Mouse (Mus musculus) intestine, embryonic 16.5 days (tissue): ENCODE results near the gene Eogt. TPM values are rescaled to one million over a fixed set of nuclear protein-coding genes. Genes with fewer than 3 reads are reported as not detected.

ENCODE experiments used
- ATAC-seq: fragments of 200-750 bp; cut with Nextera tagmentation; 2 replicates; pipeline ENCODE4 v1.8.0; 2017; ENCODE audit warnings: moderate TSS enrichment, moderate library complexity
- H3K27ac ChIP-seq: fragments of 300-500 bp; sonication (generic); 2 replicates; pipeline ENCODE4 v1.5.1; 2014; ENCODE audit warnings: mild to moderate bottlenecking, low read length
- H3K27me3 ChIP-seq: fragments of 300-500 bp; sonication (generic); replicated peaks from 2 replicates; pipeline ENCODE4 v1.6.1; 2014; ENCODE audit warnings: low read length, control low read depth, mixed read lengths; ENCODE audit not compliant: control insufficient read depth, insufficient read depth
- H3K36me3 ChIP-seq: fragments of 300-500 bp; sonication (generic); 2 replicates; pipeline ENCODE4 v1.6.1; 2014; ENCODE audit warnings: low read length, control low read depth; ENCODE audit not compliant: control insufficient read depth, insufficient read depth
- H3K4me1 ChIP-seq: fragments of 300-500 bp; sonication (generic); 2 replicates; pipeline ENCODE4 v1.6.1; 2014; ENCODE audit warnings: low read length, control low read depth, mixed read lengths; ENCODE audit not compliant: control insufficient read depth, insufficient read depth
- H3K4me2 ChIP-seq: fragments of 300-500 bp; sonication (generic); 2 replicates; pipeline ENCODE4 v1.6.1; 2014; ENCODE audit warnings: low read depth, low read length, control low read depth
- H3K4me3 ChIP-seq: fragments of 300-500 bp; sonication (generic); 2 replicates; pipeline ENCODE4 v1.5.1; 2014; ENCODE audit warnings: mild to moderate bottlenecking, low read length
- H3K9ac ChIP-seq: fragments of 300-500 bp; sonication (generic); 2 replicates; pipeline ENCODE4 v1.6.1; 2014; ENCODE audit warnings: low read depth, low read length
- H3K9me3 ChIP-seq: fragments of 300-500 bp; sonication (generic); 2 replicates; pipeline ENCODE4 v1.6.1; 2016; ENCODE audit warnings: low read length, control low read depth; ENCODE audit not compliant: control insufficient read depth
- WGBS: fragments of 180-500 bp; shearing (Covaris S2); extraction: QIAGEN DNeasy Blood & Tissue Kit; methylation state at CpG from one replicate; pipeline ENCODE4 v1.1.7; 2014; 5-methylcytosine and 5-hydroxymethylcytosine counted together
- polyA plus RNA-seq: library from polyadenylated mRNA; unstranded; fragments of >200 nt; fragmentation: Nextera tagmentation; extraction: Ambion mirVana; gene quantifications from 2 replicates; pipeline ENCODE4 v1.2.1, GENCODE M21; 2015

The Eogt gene
- polyA plus RNA-seq, result 6.7 and 7.4 TPM in 2 replicates

DNA sequence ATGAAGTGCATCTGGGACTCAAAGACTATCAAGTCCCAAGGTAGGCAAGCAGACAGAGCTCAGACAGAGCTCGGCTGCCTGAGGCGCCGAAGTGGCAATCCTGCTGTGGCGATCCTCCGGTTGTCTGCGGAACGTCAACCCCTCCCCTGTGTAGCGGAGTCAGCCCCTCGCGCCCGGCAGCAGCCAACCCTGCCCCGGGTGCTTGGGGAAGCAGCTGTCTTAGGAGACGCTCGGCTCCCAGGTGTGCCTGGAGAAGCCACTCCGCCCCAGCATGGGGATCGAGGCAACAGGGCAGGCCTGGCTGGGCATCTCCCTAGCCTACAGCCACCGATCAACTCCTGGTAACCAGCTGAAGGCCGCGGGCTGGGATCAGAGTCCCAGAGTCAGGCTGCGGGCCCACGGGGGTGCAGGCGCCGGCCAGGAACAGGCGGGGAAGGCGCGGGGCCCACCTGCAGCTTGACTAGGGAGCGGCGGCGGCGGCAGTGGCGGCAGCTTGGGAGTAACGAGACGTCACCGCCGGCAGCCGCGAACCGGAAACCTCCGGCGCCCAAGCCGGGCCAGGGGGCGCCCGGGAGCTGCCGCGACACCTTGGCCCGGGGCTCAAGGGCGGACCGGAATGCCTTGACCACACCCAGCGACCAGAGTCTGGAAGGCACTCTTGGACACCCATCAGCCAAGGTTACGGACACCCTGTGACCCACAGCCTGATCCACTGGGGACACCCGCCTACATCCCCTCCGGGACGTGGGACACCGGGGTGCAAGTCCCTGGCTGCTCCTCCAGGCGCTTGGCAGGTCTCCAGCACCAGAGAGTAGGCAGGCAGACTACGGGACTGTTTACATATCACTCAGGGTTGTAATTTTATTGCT lies at the start of gene Eogt:
Gene Eogt (minus strand): TSS at position 800 of the 869 bp plus-strand sequence.
- Histone ChIP-seq H3K27me3 (no peaks in the 10 kb centered on the region), H3K9ac (peak within 1 kb of the TSS; percentile 96), H3K4me1 (peaks cover 19% of the 10 kb centered on the region), H3K4me2 (peak within 1 kb of the TSS; percentile 98), H3K36me3 (no peaks in the 10 kb centered on the region), H3K9me3 (no peaks in the 10 kb centered on the region), H3K27ac (peak within 1 kb of the TSS; percentile 88), H3K4me3 (peak within 1 kb of the TSS; percentile 78)
- under 1% methylated on average over 54 of the region's 56 CpGs for WGBS
- ATAC-seq, result peak; percentile 93

GRCm38 (mm10) chr6:97179367-97179828 lies 30.4 kb upstream of the Eogt start:
- peak; percentile 79 for ATAC-seq
- H3K9ac ChIP-seq, result peak overlapping the region; percentile 97
- H3K27me3 ChIP-seq, result no peaks in the 10 kb centered on the region
- 8% methylated on average over 11 of the region's 11 CpGs for WGBS
- peak overlapping the region; percentile 98 for H3K4me3 ChIP-seq
- peak overlapping the region; percentile 90 for H3K27ac ChIP-seq
- H3K4me1 ChIP-seq, result peaks cover 16% of the 10 kb centered on the region
- 0 out of 2 replicates have a peak, but pooled peaks cover 2% of the 10 kb centered on the region for H3K36me3 ChIP-seq
- peak overlapping the region; percentile 80 for H3K4me2 ChIP-seq
- H3K9me3 ChIP-seq, result no peaks in the 10 kb centered on the region

GRCm38 (mm10) chr6:97178491-97179366 lies 29.7 kb upstream of the Eogt start, which contains the start of gene Tmf1:
Gene Tmf1 (minus strand): TSS chr6:97179122.
- Histone ChIP-seq H3K9me3 (no peaks in the 10 kb centered on the region), H3K27ac (peak within 1 kb of the TSS; percentile 93), H3K9ac (peak within 1 kb of the TSS; percentile 97), H3K4me1 (peaks cover 16% of the 10 kb centered on the region), H3K27me3 (no peaks in the 10 kb centered on the region), H3K4me3 (peak within 1 kb of the TSS; percentile 98), H3K36me3 (0 out of 2 replicates have a peak, but pooled peaks cover 2% of the 10 kb centered on the region), H3K4me2 (peak within 1 kb of the TSS; percentile 80)
- under 1% methylated on average over 78 of the region's 80 CpGs for WGBS
- ATAC-seq, result peak; percentile 99

GRCm38 (mm10) chr6:97175716-97176115 lies 26.7 kb upstream of the Eogt start:
- H3K27ac ChIP-seq, result no peak overlapping the region
- H3K27me3 ChIP-seq, result no peaks in the 10 kb centered on the region
- H3K9ac ChIP-seq, result no peak overlapping the region
- no peaks in the 10 kb centered on the region for H3K9me3 ChIP-seq
- no peak for ATAC-seq
- no peak overlapping the region for H3K4me2 ChIP-seq
- peaks cover 16% of the 10 kb centered on the region for H3K4me1 ChIP-seq
- H3K36me3 ChIP-seq, result peaks cover 10% of the 10 kb centered on the region
- no peak overlapping the region for H3K4me3 ChIP-seq
- WGBS, result 80% methylated on average over 11 of the region's 11 CpGs

DNA sequence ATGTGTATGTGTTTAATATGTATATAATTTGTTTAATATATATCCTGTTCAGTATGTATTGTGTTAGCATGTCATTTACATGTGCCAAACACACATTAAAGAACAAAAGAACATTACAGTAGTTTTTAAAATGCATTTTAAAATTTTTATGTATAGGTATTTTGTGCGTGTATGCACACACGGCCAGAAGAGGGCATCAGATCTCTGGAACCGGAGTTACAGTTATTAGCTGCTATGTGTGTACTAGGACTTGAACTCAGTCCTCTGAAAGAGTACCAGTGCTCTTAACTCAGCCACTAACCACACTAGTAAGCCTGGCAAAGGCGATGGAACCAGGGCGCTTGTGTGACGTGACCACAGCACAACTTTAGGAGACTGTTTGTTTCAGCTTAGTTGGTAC lies 1.2 kb upstream of the Eogt start:
- 83% methylated on average over 6 of the region's 6 CpGs for WGBS
- no peak overlapping the region for H3K4me2 ChIP-seq

GRCm38 (mm10) chr6:97149721-97150120 lies 739 bp upstream of the Eogt start:
- WGBS, result 72% methylated on average over 2 of the region's 2 CpGs

More for the DNA sequence above, 1.2 kb upstream of the Eogt start:
- H3K4me3 ChIP-seq, result no peak overlapping the region
- H3K9ac ChIP-seq, result no peak overlapping the region
- H3K4me1 ChIP-seq, result peaks cover 17% of the 10 kb centered on the region
- no peaks in the 10 kb centered on the region for H3K27me3 ChIP-seq
- no peak overlapping the region for H3K27ac ChIP-seq
- ATAC-seq, result no peak
- no peaks in the 10 kb centered on the region for H3K36me3 ChIP-seq
- H3K9me3 ChIP-seq, result no peaks in the 10 kb centered on the region

GRCm38 (mm10) chr6:97147755-97148382 lies 1.1 kb downstream of the Eogt start:
- Histone ChIP-seq H3K36me3 (no peaks in the 10 kb centered on the region), H3K4me1 (peaks cover 19% of the 10 kb centered on the region), H3K4me3 (peak overlapping the region; percentile 78), H3K4me2 (peak overlapping the region; percentile 98), H3K27me3 (no peaks in the 10 kb centered on the region), H3K9ac (peak overlapping the region; percentile 96), H3K9me3 (no peaks in the 10 kb centered on the region), H3K27ac (peak overlapping the region; percentile 88)
- ATAC-seq, result no peak
- 21% methylated on average over 18 of the region's 18 CpGs for whole genome bisulfite sequencing

More at GRCm38 (mm10) chr6:97149721-97150120, 739 bp upstream of the Eogt start:
- Histone ChIP-seq H3K36me3 (no peaks in the 10 kb centered on the region), H3K9me3 (no peaks in the 10 kb centered on the region), H3K9ac (no peak overlapping the region), H3K27me3 (no peaks in the 10 kb centered on the region), H3K4me2 (no peak overlapping the region), H3K4me3 (no peak overlapping the region), H3K27ac (no peak overlapping the region), H3K4me1 (peaks cover 17% of the 10 kb centered on the region)
- no peak for ATAC-seq

GRCm38 (mm10) chr6:97145156-97145555 lies 3.8 kb downstream of the Eogt start:
- no peak for ATAC-seq
- H3K36me3 ChIP-seq, result no peaks in the 10 kb centered on the region
- no peak overlapping the region for H3K4me2 ChIP-seq
- no peak overlapping the region for H3K4me3 ChIP-seq
- 89% methylated on average over 7 of the region's 7 CpGs for WGBS
- H3K27me3 ChIP-seq, result no peaks in the 10 kb centered on the region
- H3K4me1 ChIP-seq, result peaks cover 19% of the 10 kb centered on the region
- H3K27ac ChIP-seq, result no peak overlapping the region
- H3K9me3 ChIP-seq, result no peaks in the 10 kb centered on the region
- H3K9ac ChIP-seq, result no peak overlapping the region
